Mouse (Mus musculus) CH12.LX (cell line): ENCODE data around the gene Etv1. TPM values are rescaled to one million over a fixed set of nuclear protein-coding genes. Genes with fewer than 3 reads are reported as not detected.

Source experiments
- DNase-seq: peaks from one replicate; pipeline ENCODE4 v3.0.0-alpha.2; 2013; ENCODE audit errors: extremely low read depth
- H3K27ac ChIP-seq: 2 replicates; pipeline ENCODE4 v1.5.1; 2012; ENCODE audit warnings: low read depth, mild to moderate bottlenecking, control low read depth, moderate library complexity; ENCODE audit not compliant: insufficient read depth
- H3K27me3 ChIP-seq: replicated peaks from 2 replicates; pipeline ENCODE3; 2012; ENCODE audit warnings: inconsistent platforms
- H3K36me3 ChIP-seq, 2 experiments: replicated peaks in 1 of 2; 2 replicates each; pipeline versions ENCODE3 to v1.6.1; 2012; ENCODE audit warnings: inconsistent platforms in 1 of 2, low read length in 1 of 2, mild to moderate bottlenecking in 1 of 2, mixed read lengths in 1 of 2, moderate library complexity in 1 of 2; ENCODE audit not compliant: control insufficient read depth in 1 of 2, insufficient read depth in 1 of 2
- H3K4me1 ChIP-seq, 2 experiments: 2 replicates each; pipeline ENCODE4 v1.6.1; 2012; ENCODE audit warnings: inconsistent platforms in 1 of 2, moderate library complexity in 1 of 2; ENCODE audit not compliant: insufficient read depth in 2 of 2, control insufficient read depth in 1 of 2
- H3K4me2 ChIP-seq: 2 replicates; pipeline ENCODE4 v1.6.1; 2012; ENCODE audit warnings: low read depth, mild to moderate bottlenecking, control low read depth; ENCODE audit not compliant: poor library complexity, insufficient read depth, severe bottlenecking
- H3K4me3 ChIP-seq, 3 experiments: fragments of 150-350 bp in 1 of 3; sonication (generic) in 1 of 3; replicated peaks in 1 of 3; 2 replicates each; pipeline versions ENCODE3 to v1.5.1; 2011 to 2012; ENCODE audit warnings: low read depth in 2 of 3, low read length in 2 of 3, mild to moderate bottlenecking in 2 of 3, moderate library complexity in 2 of 3, control low read depth in 1 of 3, improper control_type of control experiment in 1 of 3, inconsistent platforms in 1 of 3, mixed read lengths in 1 of 3; ENCODE audit not compliant: poor library complexity in 1 of 3
- H3K79me2 ChIP-seq: replicated peaks from 2 replicates; pipeline ENCODE4 v1.6.1; 2012; ENCODE audit warnings: mild to moderate bottlenecking, moderate library complexity; ENCODE audit not compliant: control insufficient read depth, poor library complexity, insufficient read depth, severe bottlenecking; ENCODE audit errors: extremely low read depth
- H3K9ac ChIP-seq: 2 replicates; pipeline ENCODE4 v1.6.1; 2012; ENCODE audit warnings: low read depth, mild to moderate bottlenecking, control low read depth, moderate library complexity; ENCODE audit not compliant: insufficient read depth
- H3K9me3 ChIP-seq: replicated peaks from 2 replicates; pipeline ENCODE3; 2012; ENCODE audit warnings: low read length, inconsistent platforms, mixed read lengths
- CHD1 ChIP-seq: IDR thresholded peaks from 2 replicates; pipeline ENCODE4 v1.6.1; 2012; ENCODE audit warnings: low read depth, low read length, improper control_type of control experiment, inconsistent platforms
- CTCF ChIP-seq, 2 experiments: IDR thresholded peaks in 1 of 2; conservative IDR thresholded peaks in 1 of 2; 2 replicates each; pipeline ENCODE4 v1.5.1; 2011 to 2012; ENCODE audit warnings: low read depth in 2 of 2, low read length in 2 of 2, improper control_type of control experiment in 1 of 2, inconsistent platforms in 1 of 2, mild to moderate bottlenecking in 1 of 2, moderate library complexity in 1 of 2
- ELF1 ChIP-seq: IDR thresholded peaks from 2 replicates; pipeline ENCODE4 v1.6.1; 2014; ENCODE audit warnings: low read depth, mild to moderate bottlenecking, inconsistent platforms, low read length, improper control_type of control experiment
- ETS1 ChIP-seq: conservative IDR thresholded peaks from 2 replicates; pipeline ENCODE4 v1.6.1; 2012; ENCODE audit warnings: low read depth, mild to moderate bottlenecking, inconsistent platforms, low read length, improper control_type of control experiment, moderate library complexity
- GABPA ChIP-seq: IDR thresholded peaks from 2 replicates; pipeline ENCODE4 v1.6.1; 2012; ENCODE audit warnings: low read depth, low read length, improper control_type of control experiment, inconsistent platforms; ENCODE audit not compliant: insufficient replicate concordance
- IRF4 ChIP-seq: IDR thresholded peaks from 2 replicates; pipeline ENCODE4 v1.6.1; 2014; ENCODE audit warnings: low read depth, mild to moderate bottlenecking, inconsistent platforms, low read length, improper control_type of control experiment
- KAT2A ChIP-seq: IDR thresholded peaks from 2 replicates; pipeline ENCODE4 v1.6.1; 2012; ENCODE audit warnings: low read length, improper control_type of control experiment, inconsistent platforms; ENCODE audit not compliant: insufficient replicate concordance
- MAZ ChIP-seq: IDR thresholded peaks from 2 replicates; pipeline ENCODE4 v1.6.1; 2012; ENCODE audit warnings: low read depth, mild to moderate bottlenecking, inconsistent platforms, low read length, improper control_type of control experiment, moderate library complexity
- MXI1 ChIP-seq: IDR thresholded peaks from 2 replicates; pipeline ENCODE4 v1.6.1; 2011; ENCODE audit warnings: mild to moderate bottlenecking, low read depth, low read length, improper control_type of control experiment
- MYC ChIP-seq: IDR thresholded peaks from 2 replicates; pipeline ENCODE4 v1.6.1; 2011; ENCODE audit warnings: low read depth, mild to moderate bottlenecking, improper control_type of control experiment, low read length
- NELFE ChIP-seq: IDR thresholded peaks from 2 replicates; pipeline ENCODE4 v1.6.1; 2011; ENCODE audit warnings: low read depth, low read length, improper control_type of control experiment
- NRF1 ChIP-seq: IDR thresholded peaks from 2 replicates; pipeline ENCODE4 v1.6.1; 2014; ENCODE audit warnings: low read depth, mild to moderate bottlenecking, inconsistent platforms, low read length, improper control_type of control experiment, moderate library complexity
- PAX5 ChIP-seq: IDR thresholded peaks from 2 replicates; pipeline ENCODE4 v1.6.1; 2012; ENCODE audit warnings: low read length, inconsistent platforms, mixed read lengths
- POLR2A ChIP-seq: IDR thresholded peaks from 2 replicates; pipeline ENCODE4 v1.6.1; 2011; ENCODE audit warnings: low read depth, mild to moderate bottlenecking, improper control_type of control experiment, low read length
- POLR2AphosphoS2 ChIP-seq: IDR thresholded peaks from 2 replicates; pipeline ENCODE4 v1.6.1; 2011; ENCODE audit warnings: low read depth, low read length, improper control_type of control experiment
- RAD21 ChIP-seq: IDR thresholded peaks from 2 replicates; pipeline ENCODE4 v1.6.1; 2011; ENCODE audit warnings: low read depth, mild to moderate bottlenecking, low read length, improper control_type of control experiment, moderate library complexity
- RCOR1 ChIP-seq: conservative IDR thresholded peaks from 2 replicates; pipeline ENCODE4 v1.6.1; 2012; ENCODE audit warnings: low read depth, mild to moderate bottlenecking, inconsistent platforms, low read length, improper control_type of control experiment
- SIN3A ChIP-seq: IDR thresholded peaks from 2 replicates; pipeline ENCODE4 v1.6.1; 2012; ENCODE audit warnings: low read length, improper control_type of control experiment, inconsistent platforms
- SMC3 ChIP-seq: IDR thresholded peaks from 2 replicates; pipeline ENCODE4 v1.6.1; 2011; ENCODE audit warnings: low read depth, low read length, improper control_type of control experiment
- TBP ChIP-seq: conservative IDR thresholded peaks from 2 replicates; pipeline ENCODE4 v1.6.1; 2011; ENCODE audit warnings: low read depth, low read length, improper control_type of control experiment
- TCF12 ChIP-seq: IDR thresholded peaks from 2 replicates; pipeline ENCODE4 v1.6.1; 2014; ENCODE audit warnings: low read depth, mild to moderate bottlenecking, inconsistent platforms, low read length, improper control_type of control experiment
- ZC3H11A ChIP-seq: IDR thresholded peaks from 2 replicates; pipeline ENCODE4 v1.6.1; 2012; ENCODE audit warnings: low read depth, mild to moderate bottlenecking, inconsistent platforms, low read length, improper control_type of control experiment
- ZMIZ1 ChIP-seq: IDR thresholded peaks from 2 replicates; pipeline ENCODE4 v1.6.1; 2012; ENCODE audit warnings: low read depth, mild to moderate bottlenecking, inconsistent platforms, low read length, improper control_type of control experiment
- dilution Hi-C: fragments of 300-500 bp; cut with MboI; formaldehyde crosslinking; loops from 2 replicates; pipeline ENCODE4 v1.14.3; 2020; ENCODE audit warnings: low sequenced_read_pairs; ENCODE audit not compliant: extremely low pct_unique_long_range_greater_than_20kb, extremely low pct_ligation_motif_present
- in situ Hi-C: fragments of 300-500 bp; cut with MboI; formaldehyde crosslinking; loops from 3 replicates; pipeline ENCODE4 v1.14.3; 2019; ENCODE audit warnings: low sequenced_read_pairs, low pct_ligation_motif_present, low pct_unique_long_range_greater_than_20kb, mixed read lengths
- polyA plus RNA-seq: library from polyadenylated mRNA; unstranded; fragments of >175 nt; gene quantifications from 2 replicates; pipeline ENCODE4 v1.2.1, GENCODE M21; 2012; ENCODE audit warnings: low read depth; ENCODE audit not compliant: insufficient read length
- total RNA-seq, 2 experiments: library from RNA; depleted of rRNA; stranded (reverse); fragments of 300-350 nt in 1 of 2; fragments of >200 nt in 1 of 2; gene quantifications; 2 replicates each; pipeline ENCODE4 v1.2.3; 2012 to 2014

Gene Etv1
- total and polyA plus RNA-seq, 3 experiments, result 3.4 to 5.4 (median 4.4) TPM

GRCm38 (mm10) chr12:38759322-38759721, 19.9 kb upstream of the Etv1 start:
- H3K27me3 ChIP-seq, result no peaks in the 10 kb centered on the region
- no peak overlapping the region for H3K4me2 ChIP-seq
- dilution Hi-C loops, result no loop called here

DNA sequence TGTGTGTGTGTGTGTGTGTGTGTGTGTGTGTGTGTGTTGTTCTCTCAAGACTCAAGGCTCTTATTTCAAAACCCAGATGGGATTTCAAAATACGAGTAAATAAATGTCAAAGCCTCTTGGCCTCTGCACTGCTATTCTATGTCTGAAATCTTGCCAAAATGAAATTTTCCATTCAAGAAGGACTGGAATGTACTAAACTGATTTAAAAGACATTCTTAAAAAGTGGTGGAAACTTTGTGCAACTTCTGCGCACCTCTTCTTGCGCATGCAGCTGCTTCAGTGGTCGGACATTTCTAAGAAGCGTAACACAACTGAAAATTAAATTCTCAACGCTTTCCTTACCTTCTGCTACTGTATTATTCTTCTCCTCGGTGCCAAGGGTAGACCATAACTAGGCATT, 1.9 kb upstream of the Etv1 start:
- in situ Hi-C loops, result no loop called here
- H3K79me2 ChIP-seq, result no peaks in the 10 kb centered on the region
- H3K27ac ChIP-seq, result peak overlapping the region; percentile 34; the same call in 1 of the 2 replicates
- no peaks in the 10 kb centered on the region for H3K36me3 ChIP-seq
- peak overlapping the region; percentile 99 for H3K4me2 ChIP-seq
- peak overlapping the region in 1 of 3 experiments; percentile 42 for H3K4me3 ChIP-seq
- peak overlapping the region; percentile 16 for H3K9ac ChIP-seq
- TF ChIP-seq NELFE (no peak), CHD1 (0 out of 2 replicates have a peak, but pooled peaks have one; percentile 18), CTCF (conservative IDR thresholded peaks at IDR 0.05 in 1 of 2, IDR thresholded peaks at IDR 0.05 in 1 of 2; ENCODE audit: low read depth in 2 of 2, low read length in 2 of 2) (no peak), ZC3H11A (no peak), TBP (no peak), MXI1 (no peak), NRF1 (peak; percentile 87), POLR2A (no peak)
- TF ChIP-seq, all 38 proteins: peak for 2
- H3K27me3 ChIP-seq, result no peaks in the 10 kb centered on the region
- peaks cover 0 to 6% of the 10 kb centered on the region in 2 experiments; a peak in 1 of 4 replicates for H3K4me1 ChIP-seq
- no peak for DNase-seq
- no peaks in the 10 kb centered on the region for H3K9me3 ChIP-seq
- dilution Hi-C loops, result no loop called here

More at GRCm38 (mm10) chr12:38759322-38759721, 19.9 kb upstream of the Etv1 start:
- H3K79me2 ChIP-seq, result no peaks in the 10 kb centered on the region
- H3K9ac ChIP-seq, result no peak overlapping the region
- no peak overlapping the region for H3K27ac ChIP-seq
- no peak for DNase-seq
- H3K4me3 ChIP-seq, result no peak overlapping the region
- in situ Hi-C loops, result no loop called here
- H3K9me3 ChIP-seq, result no peaks in the 10 kb centered on the region
- H3K4me1 ChIP-seq, result 0 out of 4 replicates have a peak, but pooled peaks cover 0 to 2% of the 10 kb centered on the region in 2 experiments
- no peak for TF ChIP-seq ELF1
- TF ChIP-seq MAZ, result no peak
- no peak for TF ChIP-seq MYC
- no peak for TF ChIP-seq CHD1
- TF ChIP-seq SMC3, result no peak
- TF ChIP-seq ZC3H11A, result no peak
- TF ChIP-seq GABPA, result no peak
- TF ChIP-seq ZMIZ1, result no peak
- no peak for TF ChIP-seq TBP
- TF ChIP-seq TCF12, result no peak
- TF ChIP-seq KAT2A, result no peak
- TF ChIP-seq NRF1, result no peak
- TF ChIP-seq ETS1, result no peak
- TF ChIP-seq IRF4, result no peak
- TF ChIP-seq RAD21, result no peak
- no peak for TF ChIP-seq SIN3A
- TF ChIP-seq POLR2AphosphoS2, result no peak
- TF ChIP-seq PAX5, result no peak
- TF ChIP-seq RCOR1, result no peak
- no peaks in the 10 kb centered on the region for H3K36me3 ChIP-seq
